Mouse (Mus musculus) heart, embryonic 13.5 days (tissue): Measurements from ENCODE around the gene Arid5b. TPM values are rescaled to one million over a fixed set of nuclear protein-coding genes. Genes with fewer than 3 reads are reported as not detected.

Experiments used
- ATAC-seq: fragments of 200-750 bp; cut with Nextera tagmentation; 2 replicates; pipeline ENCODE4 v1.8.0; 2017; ENCODE audit warnings: moderate TSS enrichment; ENCODE audit not compliant: insufficient number of reproducible peaks, low FRiP score, low TSS enrichment; ENCODE audit errors: extremely low read depth
- H3K27ac ChIP-seq: fragments of 300-500 bp; sonication (generic); replicated peaks from 2 replicates; pipeline ENCODE4 v1.5.1; 2015; ENCODE audit warnings: moderate library complexity, mild to moderate bottlenecking, inconsistent platforms
- H3K27me3 ChIP-seq: fragments of 300-500 bp; sonication (generic); replicated peaks from 2 replicates; pipeline ENCODE4 v1.6.1; 2015; ENCODE audit warnings: mild to moderate bottlenecking, inconsistent platforms
- H3K36me3 ChIP-seq: fragments of 300-500 bp; sonication (generic); 2 replicates; pipeline ENCODE4 v1.6.1; 2015; ENCODE audit warnings: mild to moderate bottlenecking, inconsistent platforms
- H3K4me1 ChIP-seq: fragments of 300-500 bp; sonication (generic); 2 replicates; pipeline ENCODE4 v1.6.1; 2015; ENCODE audit warnings: inconsistent platforms
- H3K4me2 ChIP-seq: fragments of 300-500 bp; sonication (generic); 2 replicates; pipeline ENCODE4 v1.6.1; 2015; ENCODE audit warnings: inconsistent platforms, mild to moderate bottlenecking, moderate library complexity
- H3K4me3 ChIP-seq: fragments of 300-500 bp; sonication (generic); 2 replicates; pipeline ENCODE4 v1.5.1; 2015; ENCODE audit warnings: moderate library complexity, mild to moderate bottlenecking, inconsistent platforms
- H3K9ac ChIP-seq: fragments of 300-500 bp; sonication (generic); 2 replicates; pipeline ENCODE4 v1.6.1; 2015; ENCODE audit warnings: inconsistent platforms, mild to moderate bottlenecking, moderate library complexity
- H3K9me3 ChIP-seq: fragments of 300-500 bp; sonication (generic); 2 replicates; pipeline ENCODE4 v1.6.1; 2016; ENCODE audit warnings: inconsistent platforms
- WGBS: fragments of 180-500 bp; shearing (Covaris S2); methylation state at CpG from one replicate; pipeline ENCODE4 v1.1.7; 2015; ENCODE audit warnings: mixed read lengths; 5-methylcytosine and 5-hydroxymethylcytosine counted together
- polyA plus RNA-seq: library from polyadenylated mRNA; unstranded; fragments of >200 nt; fragmentation: Nextera tagmentation; extraction: Ambion mirVana; gene quantifications from 2 replicates; pipeline ENCODE4 v1.2.1, GENCODE M21; 2015

Gene Arid5b
- polyA plus RNA-seq, 1 experiment from 2014 or later, result 17.9 TPM

DNA sequence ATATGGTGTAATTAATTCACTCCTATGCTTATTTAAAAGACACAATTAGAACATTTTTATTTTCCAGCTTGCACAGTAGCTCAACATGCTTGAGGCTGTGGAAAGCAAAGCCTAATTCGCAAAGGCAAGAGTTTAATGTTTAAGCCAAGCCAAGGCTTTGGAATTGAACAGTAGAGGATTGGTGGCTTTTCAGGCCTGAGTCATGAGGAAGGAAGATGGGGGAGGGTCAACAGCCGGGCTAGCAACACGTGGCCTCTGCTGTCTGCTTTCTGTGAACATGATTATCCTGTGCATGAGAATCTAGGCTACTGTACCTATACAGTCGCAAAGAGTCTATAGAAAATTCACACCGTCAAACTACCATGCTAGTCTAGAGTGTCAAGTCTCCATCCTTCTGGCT, 9.9 kb downstream of the Arid5b start:
- Histone ChIP-seq H3K4me1 (peaks cover 18% of the 10 kb centered on the region), H3K9ac (no peak overlapping the region), H3K27ac (no peak overlapping the region), H3K36me3 (peaks cover 43% of the 10 kb centered on the region), H3K4me2 (no peak overlapping the region), H3K27me3 (no peaks in the 10 kb centered on the region), H3K9me3 (no peaks in the 10 kb centered on the region), H3K4me3 (no peak overlapping the region)
- no peak for ATAC-seq
- 62% methylated on average over 5 of the region's 5 CpGs for WGBS

- peaks cover 18% of the 10 kb centered on the region for H3K4me1 ChIP-seq
- H3K27ac ChIP-seq, result no peak overlapping the region
- no peaks in the 10 kb centered on the region for H3K9me3 ChIP-seq
- WGBS, result 70% methylated on average over 10 of the region's 10 CpGs
- ATAC-seq, result no peak
- no peak overlapping the region for H3K4me2 ChIP-seq
- H3K9ac ChIP-seq, result no peak overlapping the region
- H3K36me3 ChIP-seq, result peaks cover 32% of the 10 kb centered on the region
- no peaks in the 10 kb centered on the region for H3K27me3 ChIP-seq
- H3K4me3 ChIP-seq, result no peak overlapping the region
These were observed 14.4 kb downstream of the Arid5b start for GRCm38 (mm10) chr10:68263969-68264688.

DNA sequence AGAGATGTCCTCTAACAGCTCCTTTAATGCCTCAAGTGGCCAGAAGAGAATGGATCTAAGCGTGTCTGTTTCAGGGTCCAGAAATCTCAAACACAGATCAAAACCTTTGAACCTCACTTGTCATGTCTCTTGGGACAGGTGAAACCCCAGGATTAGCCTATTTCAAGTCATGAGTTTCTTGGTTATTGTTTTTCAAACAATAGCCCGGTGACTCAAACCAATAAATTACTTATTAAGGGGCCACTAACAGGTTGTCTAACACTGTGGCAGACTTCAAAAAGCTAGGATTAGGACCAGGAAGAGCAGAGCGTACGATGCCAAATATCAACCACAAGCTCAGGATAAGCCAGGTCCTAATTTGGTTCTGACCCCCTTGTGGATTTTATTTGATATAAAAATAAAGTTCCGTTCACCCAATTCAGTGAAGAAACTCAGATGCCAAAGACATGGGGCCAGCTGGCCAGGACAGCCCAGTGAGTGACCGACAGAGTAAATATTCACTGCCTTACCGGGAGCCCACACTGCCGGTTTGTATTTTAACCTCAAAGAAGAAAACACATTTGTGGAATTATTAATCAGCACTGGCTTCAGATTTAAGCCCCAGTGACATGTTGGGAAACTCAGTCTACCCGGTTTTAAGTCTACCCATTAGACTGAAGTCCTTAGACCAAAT, 15.1 kb downstream of the Arid5b start:
- H3K36me3 ChIP-seq, result peaks cover 36% of the 10 kb centered on the region
- WGBS, result 86% methylated on average over 9 of the region's 9 CpGs
- no peaks in the 10 kb centered on the region for H3K27me3 ChIP-seq
- no peak overlapping the region for H3K4me3 ChIP-seq
- ATAC-seq, result no peak
- no peak overlapping the region for H3K9ac ChIP-seq
- peaks cover 12% of the 10 kb centered on the region for H3K4me1 ChIP-seq
- H3K27ac ChIP-seq, result no peak overlapping the region
- H3K9me3 ChIP-seq, result no peaks in the 10 kb centered on the region
- H3K4me2 ChIP-seq, result no peak overlapping the region

DNA sequence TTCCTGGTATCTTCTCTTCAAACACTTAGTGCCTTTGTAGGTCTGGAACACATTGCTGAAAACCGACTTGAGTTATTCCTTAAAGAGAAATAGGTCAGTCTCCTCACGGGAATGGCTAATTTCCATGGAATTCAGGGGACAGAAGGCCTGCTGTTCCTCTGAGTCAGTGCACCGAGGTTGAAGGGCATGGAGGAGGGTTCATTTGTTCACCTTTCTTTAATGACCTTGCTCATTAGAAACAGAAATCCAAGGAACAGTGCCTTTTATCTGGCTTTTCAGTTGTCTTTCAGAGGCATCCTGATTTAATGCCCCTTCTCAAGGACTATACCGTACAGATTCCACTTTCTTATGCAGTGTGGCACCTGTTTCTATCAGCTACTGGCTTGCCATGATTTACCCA, 18.9 kb downstream of the Arid5b start:
- peaks cover 15% of the 10 kb centered on the region; the same call in 1 of the 2 replicates for H3K4me1 ChIP-seq
- H3K9me3 ChIP-seq, result no peaks in the 10 kb centered on the region
- H3K9ac ChIP-seq, result no peak overlapping the region
- no peak for ATAC-seq
- H3K27me3 ChIP-seq, result no peaks in the 10 kb centered on the region
- no peak overlapping the region for H3K27ac ChIP-seq
- peaks cover 40% of the 10 kb centered on the region for H3K36me3 ChIP-seq
- no peak overlapping the region for H3K4me2 ChIP-seq
- H3K4me3 ChIP-seq, result no peak overlapping the region
- 67% methylated on average over 4 of the region's 4 CpGs for WGBS

- ATAC-seq, result no peak
- Histone ChIP-seq H3K27ac (0 out of 2 replicates have a peak overlapping the region, but pooled peaks have one; percentile 15), H3K9ac (no peak overlapping the region), H3K9me3 (no peaks in the 10 kb centered on the region), H3K4me3 (no peak overlapping the region), H3K4me1 (peaks cover 19% of the 10 kb centered on the region), H3K36me3 (peaks cover 30% of the 10 kb centered on the region), H3K4me2 (no peak overlapping the region), H3K27me3 (no peaks in the 10 kb centered on the region)
- WGBS, result 88% methylated on average over 10 of the region's 10 CpGs
These were observed 21.0 kb downstream of the Arid5b start for GRCm38 (mm10) chr10:68257358-68258056.

GRCm38 (mm10) chr10:68256134-68256533, 22.4 kb downstream of the Arid5b start:
- 77% methylated on average over 3 of the region's 3 CpGs for WGBS
- H3K9me3 ChIP-seq, result no peaks in the 10 kb centered on the region

DNA sequence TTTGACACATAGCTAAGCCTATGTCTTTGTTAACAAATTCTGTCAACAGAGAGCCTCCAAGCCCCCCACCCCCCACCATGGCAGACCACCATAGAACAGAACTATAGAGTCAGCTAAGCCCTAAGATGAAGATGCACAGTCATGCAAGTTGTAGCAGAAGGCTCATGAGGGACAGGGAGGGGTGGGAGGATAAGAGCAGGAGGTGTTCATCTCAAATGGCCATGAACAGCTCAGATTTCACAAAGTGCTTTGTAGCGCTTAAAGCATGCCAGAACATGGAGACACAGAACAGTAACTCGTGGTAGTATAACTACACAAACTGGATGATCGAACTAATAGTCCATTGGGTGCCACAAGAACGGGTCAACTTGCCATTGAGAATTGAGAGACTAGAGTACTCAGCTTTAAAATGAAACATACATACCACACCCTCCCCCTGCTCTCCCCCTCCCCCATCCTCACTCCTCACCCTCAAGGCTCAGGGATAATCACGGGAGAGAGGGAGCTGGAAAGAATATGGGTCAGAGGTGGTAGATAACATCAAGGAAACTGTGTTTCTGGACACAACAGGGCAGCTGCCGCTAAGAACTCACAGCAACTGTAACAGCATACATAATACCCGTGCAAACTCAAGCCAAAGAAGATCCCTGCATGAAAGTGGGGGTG, 25.0 kb downstream of the Arid5b start:
- Histone ChIP-seq H3K27ac (no peak overlapping the region), H3K9ac (no peak overlapping the region), H3K4me3 (no peak overlapping the region), H3K27me3 (no peaks in the 10 kb centered on the region), H3K4me2 (no peak overlapping the region), H3K4me1 (peaks cover 29% of the 10 kb centered on the region), H3K9me3 (no peaks in the 10 kb centered on the region), H3K36me3 (peaks cover 19% of the 10 kb centered on the region)
- 64% methylated on average over 7 of the region's 7 CpGs for WGBS
- ATAC-seq, result no peak

More at GRCm38 (mm10) chr10:68256134-68256533, 22.4 kb downstream of the Arid5b start:
- Histone ChIP-seq H3K27ac (no peak overlapping the region), H3K4me1 (peaks cover 19% of the 10 kb centered on the region), H3K27me3 (no peaks in the 10 kb centered on the region), H3K4me3 (no peak overlapping the region), H3K36me3 (peaks cover 32% of the 10 kb centered on the region), H3K9ac (no peak overlapping the region), H3K4me2 (no peak overlapping the region)
- no peak for ATAC-seq

- Histone ChIP-seq H3K4me2 (no peak overlapping the region), H3K36me3 (peaks cover 16% of the 10 kb centered on the region), H3K27me3 (no peaks in the 10 kb centered on the region), H3K4me1 (peaks cover 38% of the 10 kb centered on the region), H3K9ac (no peak overlapping the region), H3K4me3 (no peak overlapping the region), H3K9me3 (no peaks in the 10 kb centered on the region), H3K27ac (no peak overlapping the region)
- WGBS, result 87% methylated on average over 4 of the region's 4 CpGs
- ATAC-seq, result no peak
These were observed 25.9 kb downstream of the Arid5b start for GRCm38 (mm10) chr10:68252650-68253049.

GRCm38 (mm10) chr10:68249355-68249782, 29.2 kb downstream of the Arid5b start:
- peaks cover 7% of the 10 kb centered on the region for H3K36me3 ChIP-seq
- H3K27me3 ChIP-seq, result no peaks in the 10 kb centered on the region
- no peak overlapping the region for H3K4me2 ChIP-seq
- whole genome bisulfite sequencing, result 55% methylated on average over 6 of the region's 6 CpGs
- peaks cover 30% of the 10 kb centered on the region for H3K4me1 ChIP-seq
- no peak overlapping the region for H3K4me3 ChIP-seq
- H3K9ac ChIP-seq, result no peak overlapping the region
- peak overlapping the region; percentile 62 for H3K27ac ChIP-seq
- H3K9me3 ChIP-seq, result no peaks in the 10 kb centered on the region
- no peak for ATAC-seq

DNA sequence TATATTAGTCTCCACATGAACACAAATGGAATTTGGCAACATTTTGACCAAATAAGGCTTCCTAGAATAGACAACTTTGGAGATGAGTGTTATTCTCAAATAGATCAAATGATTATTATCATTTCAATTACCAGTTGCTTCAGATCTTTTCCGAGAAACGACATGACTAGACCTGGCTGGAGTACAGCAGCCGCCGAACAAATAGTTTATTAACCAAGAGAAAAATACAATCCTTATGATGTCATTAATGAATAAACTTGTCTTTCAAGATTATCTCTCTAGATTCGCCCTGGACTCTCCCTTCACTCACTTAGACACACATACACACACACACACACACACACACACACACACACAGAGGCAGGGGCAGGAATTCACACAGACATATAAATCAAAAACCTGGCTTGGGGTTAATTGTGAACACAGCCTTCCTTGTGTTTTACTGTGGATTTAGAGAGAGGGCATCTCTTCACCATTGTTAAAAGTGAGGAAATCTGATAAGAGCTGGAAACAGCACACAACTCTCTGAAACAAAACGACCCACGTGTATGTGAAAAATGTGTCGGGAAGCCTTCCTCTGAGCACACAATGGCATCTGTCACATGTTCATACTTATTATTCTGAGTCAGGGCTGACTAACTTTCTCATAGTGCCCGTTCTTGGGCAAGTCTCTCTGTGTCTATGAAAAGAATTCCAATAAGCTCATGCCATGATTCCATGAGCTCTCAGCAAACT, 30.1 kb downstream of the Arid5b start:
- H3K9me3 ChIP-seq, result no peaks in the 10 kb centered on the region
- peaks cover 7% of the 10 kb centered on the region for H3K36me3 ChIP-seq
- ATAC-seq, result no peak
- no peaks in the 10 kb centered on the region for H3K27me3 ChIP-seq
- WGBS, result 53% methylated on average over 9 of the region's 9 CpGs
- H3K4me3 ChIP-seq, result no peak overlapping the region
- no peak overlapping the region for H3K9ac ChIP-seq
- H3K4me2 ChIP-seq, result no peak overlapping the region
- H3K4me1 ChIP-seq, result peaks cover 21% of the 10 kb centered on the region
- peak overlapping the region; percentile 5; the same call in 1 of the 2 replicates for H3K27ac ChIP-seq
